Mouse (Mus musculus): Measurements from ENCODE around the gene Acp4.

DNA sequence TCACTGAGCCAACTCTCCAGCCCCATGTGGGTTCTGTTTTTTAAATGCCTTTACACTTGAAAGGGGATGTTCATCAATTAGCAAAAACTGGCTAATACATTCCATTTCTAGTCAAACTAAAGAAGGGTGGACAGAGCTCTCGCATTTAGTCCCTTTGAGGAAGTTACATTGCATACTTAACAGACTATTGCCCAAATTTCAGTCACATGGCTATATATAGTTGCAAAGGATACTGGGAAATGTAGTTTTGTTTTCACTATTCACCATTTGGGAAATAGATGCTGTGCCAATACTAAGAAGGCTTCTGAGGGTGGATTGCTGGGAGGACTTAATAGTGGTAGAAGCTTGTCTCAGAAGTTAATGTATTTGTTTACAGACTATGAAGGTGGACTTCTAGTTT is 23.8 kb upstream of the Acp4 start:
- no peak for TF ChIP-seq EP300 (IDR thresholded peaks at IDR 0.05)
- no peak for TF ChIP-seq CTCF (IDR thresholded peaks at IDR 0.05)
